Mouse (Mus musculus) limb, embryonic 14.5 days (tissue): Measurements from ENCODE around the gene Kmt2d. TPM values are rescaled to one million over a fixed set of nuclear protein-coding genes. Genes with fewer than 3 reads are reported as not detected.

Experiments
- ATAC-seq: fragments of 200-750 bp; cut with Nextera tagmentation; 2 replicates; pipeline ENCODE4 v1.8.0; 2017; ENCODE audit warnings: low read depth, moderate number of reproducible peaks, moderate TSS enrichment; ENCODE audit not compliant: low FRiP score
- DNase-seq: peaks from one replicate; pipeline ENCODE4 v3.0.0-alpha.2; 2015; ENCODE audit warnings: low spot score
- H3K27ac ChIP-seq: fragments of 300-500 bp; sonication (generic); replicated peaks from 2 replicates; pipeline ENCODE4 v1.5.1; 2014; ENCODE audit warnings: low read depth, mild to moderate bottlenecking, low read length, moderate library complexity, mixed read lengths
- H3K27me3 ChIP-seq: fragments of 300-500 bp; sonication (generic); 2 replicates; pipeline ENCODE4 v1.6.1; 2014; ENCODE audit warnings: low read length, mixed read lengths; ENCODE audit not compliant: control insufficient read depth, insufficient read depth
- H3K36me3 ChIP-seq: fragments of 300-500 bp; sonication (generic); 2 replicates; pipeline ENCODE4 v1.6.1; 2014; ENCODE audit warnings: mild to moderate bottlenecking, low read length, moderate library complexity, mixed read lengths; ENCODE audit not compliant: control insufficient read depth, insufficient read depth
- H3K4me1 ChIP-seq: fragments of 300-500 bp; sonication (generic); 2 replicates; pipeline ENCODE4 v1.6.1; 2014; ENCODE audit warnings: antibody characterized with exemption, low read length, mixed read lengths; ENCODE audit not compliant: control insufficient read depth, insufficient read depth
- H3K4me2 ChIP-seq: fragments of 300-500 bp; sonication (generic); replicated peaks from 2 replicates; pipeline ENCODE4 v1.6.1; 2014; ENCODE audit warnings: low read depth, mild to moderate bottlenecking, low read length, moderate library complexity; ENCODE audit not compliant: severe bottlenecking
- H3K4me3 ChIP-seq: fragments of 300-500 bp; sonication (generic); replicated peaks from 2 replicates; pipeline ENCODE4 v1.5.1; 2014; ENCODE audit warnings: low read length
- H3K9ac ChIP-seq: fragments of 300-500 bp; sonication (generic); 2 replicates; pipeline ENCODE4 v1.6.1; 2014; ENCODE audit warnings: mild to moderate bottlenecking, low read depth, low read length, moderate library complexity; ENCODE audit not compliant: severe bottlenecking
- H3K9me3 ChIP-seq: fragments of 300-500 bp; sonication (generic); 2 replicates; pipeline ENCODE4 v1.6.1; 2016; ENCODE audit warnings: low read length; ENCODE audit not compliant: control insufficient read depth
- POLR2A ChIP-seq: fragments of 200-500 bp; IDR thresholded peaks from 2 replicates; pipeline ENCODE4 v1.8.0; 2012; ENCODE audit warnings: inconsistent platforms, mild to moderate bottlenecking, moderate library complexity, borderline replicate concordance; ENCODE audit not compliant: insufficient read depth, insufficient read length; ENCODE audit errors: extremely low read depth
- WGBS: fragments of 180-500 bp; shearing (Covaris S2); extraction: QIAGEN DNeasy Blood & Tissue Kit; methylation state at CpG from one replicate; pipeline ENCODE4 v1.1.7; 2014; 5-methylcytosine and 5-hydroxymethylcytosine counted together
- polyA plus RNA-seq, 2 experiments: library from polyadenylated mRNA; depleted of rRNA in 1 of 2; stranded (reverse) in 1 of 2; unstranded in 1 of 2; fragments of >200 nt; fragmentation: Nextera tagmentation in 1 of 2; extraction: Ambion mirVana in 1 of 2; gene quantifications; 2 replicates each; pipeline versions ENCODE4 v1.2.1 to v1.2.3; 2012 to 2014

The Kmt2d gene
- polyA plus RNA-seq, 2 experiments = 16.7 to 27.1 TPM

GRCm38 (mm10) chr15:98897495-98897894 is 26.5 kb upstream of the Kmt2d start:
- Histone ChIP-seq H3K36me3 (no peaks in the 10 kb centered on the region), H3K9me3 (no peaks in the 10 kb centered on the region), H3K9ac (no peak overlapping the region), H3K27ac (no peak overlapping the region), H3K4me3 (peak overlapping the region; percentile 26; the same call in 1 of the 2 replicates), H3K4me1 (peaks cover 32% of the 10 kb centered on the region), H3K4me2 (peak overlapping the region; percentile 44; the same call in 1 of the 2 replicates), H3K27me3 (peaks cover 70% of the 10 kb centered on the region)
- TF ChIP-seq POLR2A = no peak
- no peak for DNase-seq
- WGBS = 5% methylated on average over 10 of the region's 10 CpGs
- ATAC-seq = no peak

DNA sequence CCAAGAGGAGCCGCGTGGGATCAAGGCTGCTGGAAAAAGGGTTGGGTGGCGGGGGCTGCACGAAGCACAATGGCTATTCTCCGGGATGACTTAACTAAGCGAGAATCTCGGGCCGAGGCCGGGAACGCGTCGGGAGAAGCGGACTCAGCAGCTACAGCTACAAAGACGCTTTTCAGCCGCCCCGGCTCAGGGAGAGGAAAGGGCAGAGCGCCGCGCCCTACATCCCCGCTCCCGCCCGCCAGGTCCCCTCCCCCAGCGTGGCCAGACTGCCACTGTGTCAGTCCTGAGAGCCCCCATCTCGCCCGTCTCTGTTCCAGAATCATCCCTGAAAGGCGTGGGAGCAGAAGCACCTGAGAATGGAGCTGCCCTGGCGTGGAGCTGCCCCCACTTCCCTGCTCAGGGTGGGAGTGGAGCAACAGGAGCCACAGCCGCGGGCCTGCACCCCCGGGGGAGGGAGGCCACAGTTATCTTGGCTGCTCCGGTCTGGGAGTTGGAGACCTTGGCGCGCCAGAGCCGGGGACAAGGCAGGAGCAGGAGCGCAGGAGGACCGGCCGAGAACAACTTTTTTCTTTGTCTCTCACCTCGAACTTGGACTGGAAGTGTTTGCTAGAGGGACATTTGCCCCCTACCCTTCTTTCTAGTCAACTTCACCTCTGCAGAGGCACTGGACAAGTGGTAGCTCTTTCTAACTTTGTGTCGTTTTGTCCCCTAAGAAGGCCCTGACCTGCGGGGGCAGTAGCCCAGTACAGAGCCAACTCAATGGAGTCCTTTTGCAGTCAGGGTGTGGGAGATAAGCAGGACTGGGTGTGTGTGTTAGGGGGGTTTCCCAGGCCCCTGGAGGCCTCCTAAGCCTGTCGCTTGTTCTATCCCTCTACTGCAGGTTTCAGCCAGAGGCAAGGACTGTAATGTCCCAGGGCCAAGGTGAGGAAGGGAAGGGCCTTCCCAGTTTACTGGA is 24.9 kb upstream of the Kmt2d start:
- no peak for DNase-seq
- 0 out of 2 replicates have a peak overlapping the region, but pooled peaks have one; percentile 33 for H3K27ac ChIP-seq

GRCm38 (mm10) chr15:98894746-98895634 is 24.0 kb upstream of the Kmt2d start:
- Histone ChIP-seq H3K36me3 (no peaks in the 10 kb centered on the region), H3K27me3 (peaks cover 83% of the 10 kb centered on the region), H3K4me2 (peak overlapping the region; percentile 99), H3K4me3 (peak overlapping the region; percentile 52), H3K9me3 (no peaks in the 10 kb centered on the region), H3K9ac (peak overlapping the region; percentile 28; the same call in 1 of the 2 replicates), H3K4me1 (peaks cover 32% of the 10 kb centered on the region), H3K27ac (no peak overlapping the region)
- DNase-seq (no peak), ATAC-seq (no peak)
- TF ChIP-seq POLR2A = no peak
- WGBS = 3% methylated on average over 38 of the region's 38 CpGs

More for the DNA sequence above, 24.9 kb upstream of the Kmt2d start:
- no peak for ATAC-seq
- H3K27me3 ChIP-seq = peaks cover 83% of the 10 kb centered on the region
- peak overlapping the region; percentile 28; the same call in 1 of the 2 replicates for H3K9ac ChIP-seq
- no peaks in the 10 kb centered on the region for H3K36me3 ChIP-seq
- peak overlapping the region; percentile 49 for H3K4me2 ChIP-seq
- no peak for TF ChIP-seq POLR2A
- H3K9me3 ChIP-seq = no peaks in the 10 kb centered on the region
- peaks cover 32% of the 10 kb centered on the region for H3K4me1 ChIP-seq
- WGBS = 4% methylated on average over 38 of the region's 41 CpGs
- peak overlapping the region; percentile 27 for H3K4me3 ChIP-seq

DNA sequence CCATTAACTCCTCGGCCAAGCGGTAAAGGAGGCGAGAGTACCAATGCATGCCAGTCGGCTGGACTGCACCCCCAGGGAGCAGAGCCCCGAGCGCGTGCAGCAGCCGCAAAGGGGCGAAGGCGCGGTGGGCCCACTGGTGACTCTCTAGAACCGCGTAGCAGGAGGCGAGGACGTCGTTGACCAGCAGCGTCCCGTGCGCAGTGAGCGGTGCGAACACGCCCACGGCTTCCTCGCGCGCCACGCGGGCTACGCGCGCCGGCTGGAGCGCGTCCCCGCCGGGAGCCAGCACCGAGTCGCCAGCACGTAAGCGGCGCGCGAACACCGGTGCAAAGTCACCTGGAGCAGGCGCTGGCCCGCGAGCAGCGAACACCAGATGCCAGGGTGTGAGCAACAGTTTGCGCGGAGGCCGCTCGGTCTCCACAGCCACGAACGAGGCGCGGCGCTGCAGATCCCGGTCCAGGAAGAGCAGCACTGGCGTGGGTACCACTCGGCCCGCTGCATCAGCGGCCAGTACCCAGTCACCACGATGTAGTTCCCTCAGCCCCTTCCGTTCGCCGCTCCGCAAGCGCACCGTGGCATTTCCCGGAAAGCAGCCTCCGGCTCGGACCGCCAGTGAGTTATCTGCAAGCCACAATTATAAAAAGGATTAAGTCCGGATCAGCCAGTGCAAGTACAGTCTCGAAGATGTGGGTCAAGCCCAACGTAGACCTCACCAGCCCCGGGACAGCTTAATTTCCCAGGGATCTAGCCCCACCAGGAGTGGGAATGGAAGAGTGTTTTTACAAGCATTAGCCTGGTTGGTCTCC is 23.1 kb upstream of the Kmt2d start, which contains the start of gene Rhebl1:
Gene Rhebl1, minus strand, starts transcription at position 601 of the 806 bp plus-strand sequence.
- Histone ChIP-seq H3K36me3 (no peaks in the 10 kb centered on the region), H3K4me2 (peak within 1 kb of the TSS; percentile 99), H3K4me1 (peaks cover 32% of the 10 kb centered on the region), H3K9ac (peak within 1 kb of the TSS; percentile 50), H3K27me3 (peaks cover 79% of the 10 kb centered on the region), H3K4me3 (peak within 1 kb of the TSS; percentile 52), H3K9me3 (no peaks in the 10 kb centered on the region), H3K27ac (no peak within 1 kb of the TSS)
- ATAC-seq (no peak), DNase-seq (no peak)
- TF ChIP-seq POLR2A = no peak
- WGBS = under 1% methylated on average over 62 of the region's 77 CpGs
